Mouse (Mus musculus) cerebellum, adult 2 months (tissue): ENCODE data around the gene Rimklb.

ENCODE experiments used
- CTCF ChIP-seq: fragments of 200-500 bp; IDR thresholded peaks from 2 replicates; pipeline ENCODE4 v1.5.1; 2011; ENCODE audit warnings: low read depth, mild to moderate bottlenecking, control low read depth, low read length, moderate library complexity, borderline replicate concordance; ENCODE audit not compliant: insufficient read depth
- POLR2A ChIP-seq: fragments of 200-500 bp; IDR thresholded peaks from 2 replicates; pipeline ENCODE4 v1.6.1; 2011; ENCODE audit warnings: low read length, control low read depth, borderline replicate concordance; ENCODE audit not compliant: insufficient read depth

DNA sequence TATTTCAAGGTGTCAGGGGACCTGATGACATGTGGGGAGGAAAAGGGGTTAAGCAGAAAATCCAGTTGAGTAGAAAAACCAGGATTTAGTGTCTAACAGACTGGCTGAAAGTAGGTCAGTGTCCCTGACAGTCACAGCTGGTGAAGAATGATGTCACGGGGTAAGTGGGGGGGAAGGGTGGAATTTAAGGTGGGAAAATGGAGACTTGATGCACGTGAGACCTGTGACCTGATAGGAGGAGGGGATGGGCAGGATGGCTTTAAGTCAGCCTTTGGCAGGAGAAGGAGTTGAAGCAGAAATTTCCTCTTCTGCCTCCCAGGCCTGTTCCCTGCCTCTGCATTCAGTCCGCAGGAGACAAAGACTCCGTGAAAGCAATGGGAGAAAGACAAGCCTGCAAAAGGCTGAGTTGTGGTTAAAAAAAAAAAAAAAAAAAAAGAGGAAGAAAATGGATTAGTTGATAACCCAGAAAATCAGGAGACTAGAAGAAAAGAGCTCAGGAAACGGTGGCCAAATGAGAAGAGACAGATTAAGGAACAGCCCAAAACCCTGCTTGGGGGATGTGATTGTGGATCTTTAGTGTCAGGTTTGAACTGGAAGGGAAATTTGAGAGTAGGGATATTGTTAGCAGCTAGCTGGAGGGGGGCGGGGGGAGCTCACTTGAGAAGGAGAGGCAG is 4.6 kb downstream of the Rimklb start:
- TF ChIP-seq POLR2A: no peak
- no peak for TF ChIP-seq CTCF
